Mouse (Mus musculus): ENCODE measurements around the gene Endog.
"Not testable (repeated sequence)": the region's sequence is repeated elsewhere in the genome, so short reads cannot be mapped to it uniquely, and the experiment has no call there.

Gene Endog

DNA sequence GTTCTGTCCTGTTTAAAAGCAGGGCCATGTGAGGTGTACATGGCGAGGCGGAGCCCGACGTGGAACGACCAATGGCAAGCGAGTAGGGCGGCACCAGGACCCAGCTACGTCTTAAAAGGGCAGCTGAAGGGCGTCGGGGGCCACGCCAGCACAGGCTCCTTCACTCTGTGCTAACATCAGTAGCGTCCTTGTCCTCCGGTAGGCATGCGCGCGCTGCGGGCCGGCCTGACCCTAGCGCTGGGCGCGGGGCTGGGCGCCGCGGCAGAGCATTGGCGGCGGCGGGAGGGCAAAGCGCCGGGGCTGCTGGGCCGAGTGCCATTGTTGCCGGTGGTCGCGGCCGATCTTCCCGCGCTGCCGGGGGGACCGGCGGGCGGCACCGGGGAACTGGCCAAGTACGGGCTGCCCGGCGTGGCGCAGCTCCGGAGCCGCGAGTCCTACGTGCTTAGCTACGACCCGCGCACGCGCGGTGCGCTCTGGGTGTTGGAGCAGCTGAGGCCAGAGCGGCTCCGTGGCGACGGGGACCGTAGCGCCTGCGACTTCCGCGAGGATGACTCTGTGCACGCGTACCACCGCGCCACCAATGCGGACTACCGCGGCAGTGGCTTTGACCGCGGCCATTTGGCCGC is at the start of gene Endog:
Endog (plus strand) TSS at position 123 of the 626 bp plus-strand sequence.
- DNase-seq (ENCODE audit: low spot score in 2 of 2), result peak; percentile 77 to 89

DNA sequence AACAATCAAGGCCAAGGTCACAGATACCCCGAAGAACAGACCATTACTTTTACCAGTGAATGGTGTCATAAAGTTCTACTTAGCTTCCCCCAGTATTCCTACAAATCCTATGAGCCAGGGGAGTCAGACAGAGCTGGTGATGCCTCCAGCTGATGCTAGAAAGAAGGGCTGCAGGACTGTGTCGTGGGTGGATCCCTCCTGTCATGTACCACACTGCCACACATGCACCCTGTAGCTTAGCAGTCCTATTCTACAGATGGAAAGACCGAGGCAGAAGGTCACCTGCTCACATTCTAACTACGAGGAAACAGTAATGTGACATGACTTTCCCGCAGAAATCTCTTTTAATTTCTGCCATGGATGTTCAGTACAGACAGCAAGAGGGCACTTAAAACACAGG is 48.5 kb upstream of the Endog start:
- DNase-seq (ENCODE audit: low spot score in 2 of 2), result no peak

DNA sequence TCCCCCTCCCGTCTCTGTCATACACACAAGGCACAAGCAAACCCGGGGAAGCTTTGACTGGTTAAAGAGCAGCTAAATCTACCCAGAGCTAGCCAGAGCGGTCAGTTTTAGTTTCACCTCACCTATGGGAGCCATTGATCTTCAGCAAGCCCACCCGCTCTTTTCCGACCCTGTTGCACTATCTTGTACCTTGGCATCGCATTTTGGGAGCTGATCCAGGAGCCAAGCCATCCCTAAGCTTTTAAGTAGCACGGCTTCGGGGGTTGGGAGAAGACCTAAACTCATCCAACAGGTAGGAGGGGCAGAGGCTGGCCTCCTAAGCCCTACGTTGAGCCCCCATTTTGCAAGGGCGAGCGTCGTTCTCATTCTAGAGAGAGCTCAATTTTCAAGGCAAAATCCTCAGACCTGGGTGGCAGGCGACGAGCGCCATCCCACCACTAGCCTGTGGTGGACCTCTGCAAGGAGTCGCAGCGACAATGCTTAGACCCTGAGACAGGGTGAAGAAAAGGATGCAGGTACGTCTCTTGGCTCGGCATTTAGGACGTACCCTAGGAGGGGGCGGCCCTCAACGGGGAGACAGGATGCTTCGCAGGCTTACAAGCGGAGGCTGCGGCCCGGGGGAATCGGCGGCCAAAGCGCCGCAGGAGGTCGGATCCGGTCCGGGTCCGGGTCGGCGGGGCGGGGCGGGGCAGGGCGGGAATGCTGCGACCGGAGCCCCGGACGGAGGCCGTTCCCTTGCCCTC is 47.4 kb upstream of the Endog start:
- no peak for DNase-seq (ENCODE audit: low spot score in 2 of 2)

DNA sequence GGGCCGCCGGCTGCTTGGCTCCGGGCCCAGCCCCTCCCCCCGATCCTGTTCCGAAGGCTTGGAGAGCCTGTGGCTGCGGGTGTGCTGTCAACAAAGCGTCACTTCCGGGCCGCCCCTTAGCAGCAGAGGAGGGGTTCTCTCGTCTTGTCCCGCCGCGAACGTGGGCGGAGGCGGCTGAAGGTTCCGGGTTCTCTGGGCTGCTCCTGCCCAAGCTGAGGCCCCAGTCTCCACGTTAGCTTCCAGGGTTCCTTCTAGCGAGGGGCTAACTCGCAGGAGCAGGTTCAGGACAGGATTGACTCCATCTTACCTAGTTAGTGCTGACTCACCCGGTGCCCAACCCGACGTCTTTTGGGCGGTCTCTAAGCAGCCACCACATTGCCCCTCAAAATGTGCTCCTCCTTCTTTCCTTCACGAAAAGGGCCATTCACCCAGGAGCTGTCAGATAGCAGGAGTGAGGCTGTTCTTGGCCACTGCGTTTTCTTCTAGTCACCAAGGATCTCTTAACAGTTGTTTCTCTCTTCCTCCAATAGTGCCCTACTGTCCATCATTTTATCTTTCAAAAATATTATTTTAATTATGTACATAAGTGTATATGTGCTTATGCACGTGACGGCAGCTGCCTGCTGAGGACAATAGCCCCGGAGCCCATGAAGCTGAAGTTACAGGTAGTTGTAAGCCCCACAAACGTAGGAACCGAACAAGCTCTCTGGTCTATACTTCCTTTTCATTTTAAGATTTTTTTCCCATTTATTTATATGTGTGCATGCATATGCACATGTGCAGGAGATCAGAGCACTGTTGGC is 46.6 kb upstream of the Endog start, which contains the start of gene Zer1:
Zer1 (minus strand) TSS at position 114 of the 803 bp plus-strand sequence.
- peak; percentile 93 to 96 for DNase-seq (ENCODE audit: low spot score in 2 of 2)

DNA sequence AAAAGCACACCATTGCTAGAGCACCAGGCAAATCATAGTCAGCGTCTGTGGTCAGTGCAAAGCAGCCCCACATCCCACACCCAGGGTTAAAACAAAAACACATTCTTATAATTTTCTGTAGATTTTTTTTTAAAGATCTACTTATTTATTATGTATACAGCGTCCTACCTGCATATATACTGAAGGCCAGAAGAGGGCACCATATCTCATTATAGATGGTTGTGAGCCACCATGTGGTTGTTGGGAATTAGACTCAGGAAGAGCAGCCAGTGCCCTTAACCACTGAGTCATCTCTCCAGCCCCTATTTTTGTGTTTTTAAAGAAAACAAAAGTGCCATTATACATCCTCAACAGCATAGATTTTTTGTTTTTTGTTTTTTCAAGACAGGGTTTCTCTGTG is 42.5 kb upstream of the Endog start:
- no peak for DNase-seq (ENCODE audit: low spot score in 2 of 2)

DNA sequence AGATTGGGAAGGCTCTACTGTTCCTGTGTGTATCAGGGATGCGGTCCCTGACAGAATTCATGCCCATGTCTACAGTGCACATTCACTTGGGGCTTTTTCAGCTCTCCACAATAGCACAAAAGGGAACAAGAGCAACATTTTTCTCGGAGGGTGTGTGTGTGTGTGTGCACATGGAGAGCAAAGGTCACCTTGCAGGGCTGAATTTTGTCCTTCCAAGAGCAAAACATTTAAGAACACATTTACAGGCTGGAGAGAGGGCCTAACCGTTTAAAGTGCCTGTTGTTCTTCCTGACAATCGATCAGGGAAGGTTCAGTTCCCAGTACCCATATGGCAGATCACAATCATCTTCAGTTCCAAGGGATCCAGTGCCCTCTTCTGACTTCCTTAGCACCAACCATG is 41.1 kb upstream of the Endog start:
- no peak for DNase-seq (ENCODE audit: low spot score in 2 of 2)

DNA sequence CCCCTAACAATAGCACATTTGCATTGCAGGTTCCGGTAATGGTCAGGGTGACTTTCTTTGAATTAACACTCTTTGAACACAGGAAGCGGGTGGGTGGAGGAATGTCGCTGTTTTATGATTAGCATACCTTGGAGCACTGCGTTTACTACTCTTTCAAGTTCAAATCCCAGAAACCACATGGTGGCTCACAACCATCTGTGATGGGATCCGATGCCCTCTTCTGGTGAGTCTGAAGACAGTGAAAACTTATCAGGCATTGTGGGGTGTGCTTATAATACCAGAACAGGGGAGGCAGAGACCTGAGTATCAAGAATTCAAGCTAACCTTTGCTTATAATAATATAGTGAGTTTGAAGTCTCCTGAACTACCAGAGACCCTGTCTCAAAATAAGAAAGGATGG is 40.1 kb upstream of the Endog start:
- not testable (repeated sequence) for DNase-seq (ENCODE audit: low spot score in 2 of 2)

DNA sequence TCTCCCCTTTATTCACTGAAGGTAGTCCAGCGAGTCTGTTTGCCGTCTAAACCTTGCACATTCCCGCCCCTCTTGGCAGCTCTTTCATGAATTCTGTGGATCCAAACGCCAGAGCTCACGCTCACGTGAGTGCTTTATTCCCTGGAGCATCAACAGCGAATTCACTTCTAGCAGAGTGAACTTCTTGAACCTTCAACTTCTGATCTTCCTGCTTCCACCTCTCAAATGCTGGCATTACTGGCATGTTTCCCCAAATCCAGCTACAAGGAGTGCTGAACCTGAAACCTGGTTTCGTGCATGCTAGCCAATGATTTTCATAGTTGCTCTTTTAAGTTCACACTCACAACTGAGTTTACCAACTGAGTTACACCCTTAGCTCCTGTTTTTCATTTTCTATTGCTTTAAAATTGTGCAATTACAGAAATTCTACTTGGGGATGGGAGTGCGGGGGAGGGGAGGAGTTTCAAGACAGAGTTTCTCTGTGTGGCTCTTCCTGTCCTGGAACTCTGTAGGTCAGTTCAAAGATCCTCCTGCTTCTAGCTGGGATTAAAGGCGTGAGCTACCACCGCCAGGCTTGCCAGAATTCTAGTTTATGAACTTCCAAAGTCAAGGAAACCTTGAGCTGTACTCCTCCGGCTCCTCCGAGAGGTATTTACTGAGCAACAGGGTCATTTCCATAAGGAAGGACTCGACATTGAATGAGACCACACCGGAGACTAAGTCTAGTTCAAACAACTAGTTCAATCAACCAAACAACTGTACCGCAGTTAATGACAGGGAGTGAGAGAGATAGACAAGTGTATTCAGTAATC is 38.3 kb upstream of the Endog start:
- DNase-seq (ENCODE audit: low spot score in 2 of 2), result no peak

DNA sequence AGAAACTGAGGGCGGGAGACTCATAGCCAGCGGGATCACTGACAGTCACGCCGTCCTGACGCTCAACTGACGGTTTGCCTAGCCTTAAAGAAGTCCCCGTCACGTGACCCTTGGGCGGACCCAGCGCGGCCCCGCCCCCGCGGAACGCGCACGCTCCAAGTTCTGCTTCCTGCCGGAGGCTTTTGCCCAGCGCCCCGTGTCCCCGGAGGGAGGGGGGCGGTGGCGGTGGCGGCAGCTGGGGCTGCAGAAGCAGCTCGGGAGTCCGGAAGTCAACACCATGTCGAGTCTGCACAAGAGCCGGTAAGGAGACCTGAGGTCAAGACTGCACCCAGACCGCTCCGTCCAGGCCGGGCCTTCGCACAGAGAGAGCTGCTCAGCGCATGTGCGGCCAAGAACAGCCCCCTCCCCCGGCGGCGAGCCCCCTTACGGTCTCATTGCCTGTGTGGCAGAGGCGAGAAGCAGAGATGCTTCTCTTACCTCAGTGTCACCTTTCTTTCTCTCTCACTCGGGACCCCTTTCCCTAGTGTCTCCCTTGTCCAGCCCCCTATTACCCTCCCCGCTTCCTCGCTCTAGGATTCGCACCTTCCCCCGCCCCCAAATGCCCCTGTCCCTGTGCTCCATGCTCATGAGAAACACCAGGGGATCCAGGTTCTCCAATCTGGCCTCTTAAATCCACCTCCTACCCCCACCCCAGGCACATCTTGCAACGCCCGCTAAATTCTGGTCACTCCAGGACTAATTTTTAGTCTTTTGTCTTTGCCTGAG is 37.5 kb upstream of the Endog start, which contains the start of gene Tbc1d13:
Tbc1d13 (plus strand) TSS at position 134 of the 765 bp plus-strand sequence.
- DNase-seq (ENCODE audit: low spot score in 2 of 2), result peak; percentile 98 to 99

DNA sequence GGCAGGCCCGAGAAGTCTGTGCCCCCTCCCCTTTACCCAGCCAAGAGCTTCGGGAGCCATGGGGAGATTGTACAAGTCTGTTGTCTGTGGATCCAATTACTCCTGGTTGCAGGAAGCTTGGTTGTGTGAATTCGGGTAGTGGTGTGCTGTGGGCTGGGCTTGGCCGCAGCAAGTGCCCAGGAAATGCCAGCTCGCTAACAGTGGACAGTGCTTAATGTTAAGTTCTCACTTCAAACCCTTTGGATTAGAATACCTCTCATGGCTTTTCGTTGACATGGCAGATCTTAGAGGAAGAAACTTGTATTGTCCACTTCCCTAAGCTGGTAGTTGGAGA is 36.9 kb upstream of the Endog start:
- DNase-seq (ENCODE audit: low spot score in 2 of 2), result no peak

DNA sequence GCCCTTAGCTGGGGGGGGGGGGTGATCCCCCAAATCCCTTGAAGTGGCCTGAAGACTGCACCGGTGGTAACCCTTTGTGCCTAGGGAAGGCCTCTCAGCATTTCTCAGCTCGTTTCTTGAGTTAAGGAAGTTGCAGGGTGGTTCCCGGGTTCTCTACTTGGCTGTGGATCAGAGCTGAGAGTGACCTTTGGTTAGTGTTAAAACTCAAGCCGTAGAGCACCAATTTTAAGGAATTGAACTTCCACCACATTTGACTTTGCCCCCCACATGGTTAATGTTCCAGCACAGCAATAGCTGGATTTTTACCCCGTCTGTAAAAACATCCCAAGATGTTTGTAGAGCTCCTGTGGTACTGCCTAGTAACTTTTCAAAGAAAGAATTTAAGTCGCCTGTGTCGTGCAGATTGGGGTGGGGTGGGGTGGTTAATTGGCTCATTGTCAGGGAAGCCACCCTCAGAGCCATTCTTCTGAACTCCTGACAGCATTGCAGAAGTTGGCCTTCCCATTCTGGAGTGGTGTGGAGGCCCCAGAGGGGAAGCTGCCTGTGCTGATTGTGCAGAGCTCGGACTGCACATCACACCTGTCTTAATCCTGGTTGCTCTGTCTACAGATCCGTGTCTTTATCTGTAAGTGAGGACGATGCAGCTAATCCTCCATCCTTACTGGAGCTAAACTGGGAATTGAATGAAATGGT is 36.2 kb upstream of the Endog start:
- no peak for DNase-seq (ENCODE audit: low spot score in 2 of 2)

DNA sequence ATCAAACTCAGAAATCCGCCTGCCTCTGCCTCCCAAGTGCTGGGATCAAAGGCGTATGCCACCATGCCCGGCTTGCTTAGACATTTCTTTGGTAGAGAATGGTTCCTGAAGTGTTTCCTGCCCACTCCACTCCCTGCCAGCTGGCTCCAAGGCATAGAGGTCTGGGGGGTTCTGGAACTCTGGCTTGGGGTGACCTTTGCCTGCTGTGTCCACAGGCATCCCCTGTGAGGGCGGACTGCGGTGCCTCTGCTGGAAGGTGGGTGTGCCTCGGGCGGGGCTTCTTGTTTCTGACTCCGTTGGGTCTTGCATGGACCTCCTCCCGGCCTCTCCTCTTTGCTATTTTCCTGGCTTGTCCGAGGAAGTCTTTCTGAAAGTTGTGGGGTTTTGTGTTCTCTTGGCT is 34.8 kb upstream of the Endog start:
- no peak for DNase-seq (ENCODE audit: low spot score in 2 of 2)

DNA sequence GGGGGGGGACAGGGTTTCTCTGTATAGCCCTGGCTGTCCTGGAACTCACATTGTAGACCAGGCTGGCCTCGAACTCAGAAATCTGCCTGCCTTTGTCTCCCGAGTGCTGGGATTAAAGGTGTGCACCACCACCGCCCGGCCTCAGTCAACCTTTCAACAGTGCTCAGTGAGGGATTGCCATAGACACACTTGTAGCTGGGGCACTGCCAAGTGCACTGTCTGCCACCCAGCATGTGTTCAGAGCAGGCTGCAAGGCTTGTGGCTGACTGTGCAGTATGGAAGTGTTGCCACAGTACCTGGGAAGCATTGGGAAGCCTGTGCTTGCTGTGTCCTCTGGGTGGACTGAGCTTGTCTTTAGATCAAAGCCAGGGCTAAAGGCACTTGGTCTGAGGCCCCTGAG is 31.3 kb upstream of the Endog start:
- DNase-seq (ENCODE audit: low spot score in 2 of 2), result not testable (repeated sequence)

DNA sequence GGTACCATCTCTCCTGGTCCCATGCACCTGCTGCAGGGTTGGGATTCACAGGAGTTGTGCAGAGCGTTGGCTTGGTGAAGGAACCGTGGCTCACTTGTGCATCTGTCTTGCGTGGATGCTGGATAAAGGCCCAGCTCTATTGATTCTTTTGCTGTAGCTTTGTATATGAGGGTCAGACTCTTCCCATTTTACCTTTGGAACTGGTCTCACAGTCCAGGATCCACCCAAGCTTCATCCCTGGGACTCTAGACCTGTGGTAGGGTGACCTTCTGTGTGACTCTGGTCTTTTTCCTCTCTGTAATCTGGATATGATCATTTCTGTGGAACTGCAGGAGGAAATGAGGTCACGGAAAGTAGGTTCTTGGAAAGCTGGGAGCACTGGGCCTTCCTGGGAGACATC is 26.9 kb upstream of the Endog start:
- no peak for DNase-seq (ENCODE audit: low spot score in 2 of 2)

DNA sequence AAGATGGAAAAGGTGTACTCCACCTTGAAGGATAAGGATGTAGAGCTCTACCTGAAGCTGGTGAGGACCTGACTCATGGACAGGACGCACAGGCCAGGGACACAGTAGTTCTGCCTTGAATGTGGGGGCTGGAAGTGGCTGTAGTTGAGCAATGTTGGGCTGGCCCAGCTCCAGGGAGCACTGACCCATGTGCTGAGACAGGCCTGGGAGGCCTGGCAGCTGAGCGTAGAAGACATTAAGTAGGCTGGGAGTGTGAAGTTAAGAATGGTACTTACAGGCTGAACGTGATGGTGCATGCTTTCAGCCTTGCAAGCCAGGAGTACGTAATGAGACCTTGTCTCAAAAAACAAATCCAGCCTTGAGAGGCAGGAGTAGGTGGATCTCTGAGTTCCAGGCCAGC is 23.8 kb upstream of the Endog start:
- DNase-seq (ENCODE audit: low spot score in 2 of 2), result no peak

DNA sequence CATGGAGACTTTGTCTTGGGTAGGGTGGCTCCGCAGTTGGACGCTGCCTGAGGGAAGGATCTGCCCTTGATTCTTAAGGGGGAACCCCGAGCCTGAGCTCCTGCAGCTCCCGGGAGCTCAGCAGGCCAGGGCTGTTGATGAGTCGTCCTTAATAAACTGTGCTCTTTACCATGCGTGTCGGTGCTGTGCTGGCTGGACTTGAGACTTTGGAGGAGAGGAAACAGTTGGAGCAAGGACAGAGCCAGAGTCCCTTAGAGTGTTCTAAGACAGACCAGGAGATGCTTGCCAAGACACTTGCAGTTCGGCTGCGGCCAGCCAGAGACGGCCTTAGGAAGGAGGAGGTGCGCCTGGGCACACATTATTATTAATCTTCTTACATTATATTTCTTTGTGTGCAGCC is 19.5 kb upstream of the Endog start:
- DNase-seq (ENCODE audit: low spot score in 2 of 2), result no peak

DNA sequence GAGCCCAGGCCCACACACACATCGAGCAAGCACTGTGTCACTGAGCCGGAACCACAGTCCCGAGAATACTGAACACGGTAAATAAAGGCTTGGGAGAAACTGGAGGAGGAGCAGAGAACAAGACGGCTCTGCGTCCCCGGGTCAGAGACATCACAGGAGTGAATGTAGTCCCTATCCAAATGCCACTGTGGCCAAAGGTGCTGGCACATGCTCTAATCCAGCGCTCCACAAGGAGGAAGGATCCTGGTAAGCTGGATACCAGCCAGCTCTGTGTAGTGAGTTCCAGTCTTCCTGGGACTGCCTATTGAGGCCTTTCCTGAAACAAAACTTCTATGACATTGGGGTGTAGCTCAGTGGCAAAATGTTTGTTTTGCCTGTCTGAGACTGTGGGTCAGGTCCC is 18.7 kb upstream of the Endog start:
- no peak for DNase-seq (ENCODE audit: low spot score in 2 of 2)

DNA sequence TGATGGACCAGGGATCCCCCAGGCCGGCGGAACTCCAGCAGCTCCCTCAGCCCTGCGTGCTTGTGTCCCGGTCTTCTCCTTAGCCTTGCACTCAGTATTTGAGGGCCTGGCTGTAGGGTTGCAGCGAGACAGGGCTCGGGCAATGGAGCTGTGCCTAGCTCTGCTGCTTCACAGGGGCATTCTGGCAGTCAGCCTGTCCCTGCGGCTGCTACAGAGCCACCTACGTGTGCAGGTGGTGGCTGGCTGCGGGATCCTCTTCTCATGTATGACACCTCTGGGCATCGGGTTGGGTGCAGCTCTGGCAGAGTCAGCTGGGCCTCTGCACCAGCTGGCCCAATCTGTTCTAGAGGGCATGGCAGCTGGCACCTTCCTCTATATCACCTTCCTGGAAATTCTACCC is 11.4 kb upstream of the Endog start:
- not testable (repeated sequence) for DNase-seq (ENCODE audit: low spot score in 2 of 2)

DNA sequence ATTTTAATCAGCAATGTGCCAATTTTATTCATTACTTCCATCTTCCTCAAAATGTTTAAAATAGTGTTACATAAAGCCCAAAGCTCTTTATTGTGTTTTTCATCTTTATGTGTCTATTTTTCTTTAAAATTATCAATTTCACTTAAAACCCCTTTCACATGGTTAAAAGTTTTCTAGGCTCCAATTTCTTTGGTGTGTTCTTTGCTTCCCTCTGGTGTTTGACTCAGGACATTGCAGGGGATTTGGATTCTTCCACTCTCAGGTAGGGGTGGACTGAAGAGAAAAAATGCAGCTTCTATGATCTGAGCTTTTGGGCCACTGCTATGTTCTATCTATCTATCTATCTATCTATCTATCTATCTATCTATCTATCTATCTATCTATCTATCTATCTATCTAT is 9.5 kb upstream of the Endog start:
- no peak for DNase-seq (ENCODE audit: low spot score in 2 of 2)

DNA sequence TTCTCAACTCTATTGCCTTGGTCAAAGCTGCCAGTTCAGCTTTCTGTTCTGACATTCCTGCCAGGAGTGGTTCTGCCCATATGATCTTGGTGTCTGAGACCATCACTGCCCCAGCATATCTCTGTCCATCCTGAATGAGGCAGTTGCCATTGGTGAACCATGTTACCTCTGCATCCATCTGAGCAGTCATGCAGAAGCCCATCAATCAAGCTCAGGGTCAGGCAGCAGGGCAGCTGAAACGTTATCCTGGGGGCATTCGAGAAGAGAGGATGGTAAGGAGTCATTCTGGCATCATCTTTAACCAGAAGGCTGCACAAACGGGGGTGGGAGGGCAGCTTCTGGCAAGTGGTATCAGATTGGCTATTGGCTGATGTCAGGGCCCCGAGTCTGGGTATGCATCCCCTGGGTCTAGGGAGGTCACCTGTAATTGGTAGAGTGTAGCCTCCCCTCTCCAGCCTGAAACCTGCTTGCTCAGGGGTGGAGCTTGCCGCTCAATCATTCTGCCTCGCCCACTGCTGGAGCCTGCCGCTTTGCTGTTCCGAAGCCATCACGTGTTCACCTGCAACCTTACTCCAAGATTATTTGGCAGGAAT is 6.9 kb upstream of the Endog start:
- DNase-seq (ENCODE audit: low spot score in 2 of 2), result no peak

Measured in spleen, postnatal 4 days (tissue).